Comparison of ENCODE assay signal across 8 mouse cellular contexts in the genomic region with DNA sequence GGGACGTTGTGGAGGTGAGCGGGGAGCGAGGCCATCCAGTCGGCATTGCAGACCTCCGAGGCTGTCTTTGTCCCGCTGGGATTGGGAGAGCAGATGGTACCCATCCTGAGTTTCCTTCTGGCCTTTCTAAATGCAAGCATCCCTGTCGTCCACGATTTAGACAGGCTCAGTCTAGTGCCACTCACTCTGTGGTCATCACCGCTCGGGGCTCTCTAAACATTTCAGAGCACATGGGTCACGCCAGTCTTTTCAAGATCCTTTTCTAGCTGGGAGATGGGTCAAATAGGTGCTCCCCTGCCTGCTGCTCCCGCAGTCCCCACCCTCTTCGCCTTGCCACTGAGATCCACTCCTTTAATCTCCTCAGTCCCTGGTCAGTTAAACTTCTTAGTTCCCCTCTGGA. TPM values are rescaled to one million over a fixed set of nuclear protein-coding genes. Genes with fewer than 3 reads are reported as not detected.
DNase-seq lines count a peak whose midpoint lies in the region; ATAC-seq and TF ChIP-seq lines count a peak whose summit lies in the region.

No protein-coding gene starts in this region.

- 3% methylated on average over 13 of the region's 13 CpGs for WGBS in lung, adult 2 months
- 2% methylated on average over 13 of the region's 13 CpGs for WGBS in forebrain, embryonic 13.5 days
- WGBS in liver, embryonic 15.5 days (ENCODE audit: insufficient replicate concordance): 3% methylated on average over 13 of the region's 13 CpGs

- TF ChIP-seq CTCF in lung, adult 2 months (IDR thresholded peaks at IDR 0.05; ENCODE audit: insufficient read depth, low read length): no peak

- peak overlapping the region; percentile 79 for H3K9ac ChIP-seq in forebrain, embryonic 13.5 days
- peak overlapping the region; percentile 33; the same call in 1 of the 2 replicates for H3K9ac ChIP-seq in liver, embryonic 15.5 days

- H3K4me3 ChIP-seq in lung, adult 2 months (replicated peaks; ENCODE audit: extremely low read depth, low read depth, low read length): peak overlapping the region; percentile 57
- H3K4me3 ChIP-seq in forebrain, embryonic 13.5 days: peak overlapping the region; percentile 71
- peak overlapping the region; percentile 60 for H3K4me3 ChIP-seq in liver, embryonic 15.5 days (replicated peaks)

- H3K36me3 ChIP-seq in forebrain, embryonic 13.5 days (ENCODE audit: poor library complexity, severe bottlenecking): no peaks in the 10 kb centered on the region
- H3K36me3 ChIP-seq in liver, embryonic 15.5 days (replicated peaks): no peaks in the 10 kb centered on the region

- H3K27me3 ChIP-seq in forebrain, embryonic 13.5 days: no peaks in the 10 kb centered on the region
- no peaks in the 10 kb centered on the region for H3K27me3 ChIP-seq in liver, embryonic 15.5 days

- H3K4me2 ChIP-seq in forebrain, embryonic 13.5 days: peak overlapping the region; percentile 73
- H3K4me2 ChIP-seq in liver, embryonic 15.5 days: peak overlapping the region; percentile 71

- peak overlapping the region; percentile 57 for H3K27ac ChIP-seq in forebrain, embryonic 13.5 days
- H3K27ac ChIP-seq in liver, embryonic 15.5 days (replicated peaks): no peak overlapping the region

- H3K4me1 ChIP-seq in lung, adult 2 months (ENCODE audit: control insufficient read depth, insufficient read depth, low read length): peaks cover 3% of the 10 kb centered on the region
- H3K4me1 ChIP-seq in forebrain, embryonic 13.5 days: peaks cover 39% of the 10 kb centered on the region
- H3K4me1 ChIP-seq in liver, embryonic 15.5 days (replicated peaks): peaks cover 15% of the 10 kb centered on the region

- no peak for TF ChIP-seq POLR2A in lung, adult 2 months (IDR thresholded peaks at IDR 0.05; ENCODE audit: borderline replicate concordance, extremely low read depth, low read depth, low read length)

- no peak for ATAC-seq in forebrain, embryonic 13.5 days
- no peak for ATAC-seq in liver, embryonic 15.5 days (ENCODE audit: insufficient read depth)
- no peak for ATAC-seq in monocyte, adult 5-6 weeks (replicated peaks; ENCODE audit: insufficient number of reproducible peaks, low FRiP score, low TSS enrichment, poor library complexity, severe bottlenecking)

- DNase-seq in lung, adult 2 months: peak; percentile 8
- no peak for DNase-seq in lung, postnatal 25 days (ENCODE audit: low spot score)
- peak; percentile 77 for DNase-seq in cerebellum, adult 11-12 months
- DNase-seq in layer of hippocampus, adult 9-10 months (ENCODE audit: low spot score): no peak
- no peak for DNase-seq in urinary bladder, postnatal 25 days (ENCODE audit: low spot score)

- no peaks in the 10 kb centered on the region for H3K9me3 ChIP-seq in forebrain, embryonic 13.5 days (replicated peaks)
- no peaks in the 10 kb centered on the region for H3K9me3 ChIP-seq in liver, embryonic 15.5 days (replicated peaks)

RNA-seq across cellular contexts. Expression of a gene that starts 0.3 kb away (rescaled TPM):
- polyA plus RNA-seq in lung, adult 2 months (2012; rRNA removed): 0.35 and 0.84 TPM in 2 replicates
- polyA plus RNA-seq in forebrain, embryonic 13.5 days (2015; fragmentation: Nextera tagmentation; extraction: Ambion mirVana): 11.8 and 12.6 TPM in 2 replicates
- 2.9 and 3.3 TPM in 2 replicates for polyA plus RNA-seq in liver, embryonic 15.5 days (2015; fragmentation: Nextera tagmentation; extraction: Ambion mirVana)
- 3.2 to 11.4 TPM (median 8.9 TPM) in 3 replicates for total RNA-seq in monocyte, adult 5-6 weeks (2017)

RNA-seq across cellular contexts. Expression of a gene that starts 56.3 kb away (rescaled TPM):
- 53.0 and 55.6 TPM in 2 replicates for polyA plus RNA-seq in lung, adult 2 months (2012; rRNA removed)
- polyA plus RNA-seq in forebrain, embryonic 13.5 days (2015; fragmentation: Nextera tagmentation; extraction: Ambion mirVana): 11.3 and 13.2 TPM in 2 replicates
- polyA plus RNA-seq in liver, embryonic 15.5 days (2015; fragmentation: Nextera tagmentation; extraction: Ambion mirVana): 12.4 and 14.1 TPM in 2 replicates
- total RNA-seq in monocyte, adult 5-6 weeks (2017): 0.87 TPM in 1 of 3 replicates, not detected in the others

Comparison
In these comparisons a context has a peak if more than half of its experiments do, and no peak if none do; other contexts are left out.
1. DNase-seq: peak in lung, adult 2 months (single experiment) and cerebellum, adult 11-12 months (single experiment); none in lung, postnatal 25 days (single experiment), layer of hippocampus, adult 9-10 months (single experiment) and urinary bladder, postnatal 25 days (single experiment).
2. Peak in every context shown above with its lines, with median percentiles within 50 percentile points of each other: H3K4me3 ChIP-seq.